Mouse (Mus musculus) effector memory CD4-positive, alpha-beta T cell, adult 7 months (primary cell): ENCODE data around the gene Actr1b. TPM values are rescaled to one million over a fixed set of nuclear protein-coding genes. Genes with fewer than 3 reads are reported as not detected.

Experiments
- polyA plus RNA-seq: library from polyadenylated mRNA; unstranded; fragments of 100-300 nt; shearing (Covaris generic); gene quantifications from one replicate; pipeline ENCODE4 v1.2.1, GENCODE M21; 2017

The Actr1b gene
- 62.8 TPM for polyA plus RNA-seq

GRCm38 (mm10) chr1:36714311-36714710, at the start of gene Actr1b:
Gene Actr1b, minus strand, starts transcription at chr1:36714422.

GRCm38 (mm10) chr1:36761568-36761967, 47.3 kb upstream of the Actr1b start, which contains the start of gene Zap70:
Gene Zap70, plus strand, starts transcription at chr1:36761798.

GRCm38 (mm10) chr1:36709854-36710280, 4.4 kb downstream of the Actr1b start, which contains the start of gene 4933424G06Rik:
Gene 4933424G06Rik, plus strand, starts transcription at chr1:36710149.

GRCm38 (mm10) chr1:36691271-36692155, 22.7 kb downstream of the Actr1b start, which contains the start of gene Cox5b:
Gene Cox5b, plus strand, starts transcription at chr1:36691449.

GRCm38 (mm10) chr1:36682620-36683355, 31.4 kb downstream of the Actr1b start, which contains the start of gene Fam178b:
Gene Fam178b, minus strand, starts transcription at chr1:36683183.

Other genes starting within 250 kb of the Actr1b start
- 6.1 TPM for gene Cnnm4, start 242.8 kb downstream of the Actr1b start, polyA plus RNA-seq
- 25.3 TPM for gene Cnnm3, start 202.6 kb downstream of the Actr1b start, polyA plus RNA-seq
- 14.7 TPM for gene Ankrd23, start 177.5 kb downstream of the Actr1b start, polyA plus RNA-seq
- gene Gm42417, start 175.0 kb downstream of the Actr1b start, polyA plus RNA-seq: 1.9 TPM
- 23.1 TPM for gene Ankrd39, start 167.0 kb downstream of the Actr1b start, polyA plus RNA-seq
- 0.78 TPM for gene Sema4c, start 156.1 kb downstream of the Actr1b start, polyA plus RNA-seq
- gene Fam178b, start 31.2 kb downstream of the Actr1b start, polyA plus RNA-seq: 0.23 TPM
- 424 TPM for gene Cox5b, start 23.0 kb downstream of the Actr1b start, polyA plus RNA-seq
- not detected for gene 4933424G06Rik, start 4.3 kb downstream of the Actr1b start, polyA plus RNA-seq
- 160 TPM for gene Zap70, start 47.4 kb upstream of the Actr1b start, polyA plus RNA-seq
- gene Tmem131, start 229.2 kb upstream of the Actr1b start, polyA plus RNA-seq: 21.4 TPM